Mouse (Mus musculus) gastrocnemius, postnatal 14 days (tissue): Measurements from ENCODE around the gene Zcrb1. TPM values are rescaled to one million over a fixed set of nuclear protein-coding genes. Genes with fewer than 3 reads are reported as not detected.

Source experiments
- DNase-seq: peaks from one replicate; pipeline ENCODE4 v3.0.0; 2021; ENCODE audit warnings: mixed read lengths
- intact Hi-C: fragments of 180-260 bp; cut with DNase I; formaldehyde crosslinking; loops from one replicate; pipeline ENCODE4 v1.15.1; 2025; ENCODE audit warnings: low total_unique reads
- long read RNA-seq, 2 experiments: library from polyadenylated mRNA; stranded (forward); transcript quantifications; one replicate each; pipeline ENCODE4 v2.0.0; 2021
- total RNA-seq, 2 experiments: library from RNA; stranded (reverse); gene quantifications; 2 replicates each; pipeline ENCODE4 v1.2.3; 2021

Zcrb1 gene
- 10 to 100 TPM; 67.7 to 72.1 TPM for total RNA-seq
- long read RNA-seq, experiment 1, transcript Zcrb1-201 (8 exons, 877 nt), result major isoform, 62 of 77 reads
- long read RNA-seq, experiment 1, partial matches to known transcripts, result 0 of 77 reads
- long read RNA-seq, experiment 1, other reads (novel, unspliced or antisense), result 10 of 77 reads
- long read RNA-seq, experiment 2, transcript Zcrb1-201 (8 exons, 877 nt), result major isoform, 69 of 92 reads
- long read RNA-seq, experiment 2, partial matches to known transcripts, result 3 of 92 reads
- long read RNA-seq, experiment 2, other reads (novel, unspliced or antisense), result 18 of 92 reads

GRCm38 (mm10) chr15:93397826-93398698 is at the start of gene Zcrb1, which contains the start of gene Pphln1:
Zcrb1 (minus strand) TSS chr15:93398334.
Pphln1 (plus strand) TSS chr15:93398350.
- peak; percentile 82 for DNase-seq
- intact Hi-C loops, result no loop called here

- DNase-seq, result no peak
- intact Hi-C loops, result no loop called here
These were observed 45.5 kb upstream of the Zcrb1 start for GRCm38 (mm10) chr15:93443676-93444075.

GRCm38 (mm10) chr15:93442271-93442670 is 44.1 kb upstream of the Zcrb1 start:
- intact Hi-C loops, result no loop called here
- DNase-seq, result no peak

- peak; percentile 40 for DNase-seq
- intact Hi-C loops, result loop anchor here (2.0 to 10.0 kb wide), 2 partner anchors 136 to 174 kb away; no protein-coding TSS in a partner anchor
These were observed 40.5 kb upstream of the Zcrb1 start for GRCm38 (mm10) chr15:93438663-93439062.

- intact Hi-C loops, result loop anchor here (10.0 kb wide), 1 partner anchor 139 kb away; no protein-coding TSS in a partner anchor
- DNase-seq, result no peak
These were observed 37.9 kb upstream of the Zcrb1 start for GRCm38 (mm10) chr15:93435998-93436397.

- no peak for DNase-seq
- intact Hi-C loops, result loop anchor here (10.0 kb wide), 1 partner anchor 141 kb away; no protein-coding TSS in a partner anchor
These were observed 35.7 kb upstream of the Zcrb1 start for GRCm38 (mm10) chr15:93433811-93434210.

GRCm38 (mm10) chr15:93422537-93422936 is 24.4 kb upstream of the Zcrb1 start:
- no peak for DNase-seq
- intact Hi-C loops, result no loop called here

GRCm38 (mm10) chr15:93420596-93420995 is 22.5 kb upstream of the Zcrb1 start:
- DNase-seq, result no peak
- intact Hi-C loops, result no loop called here

GRCm38 (mm10) chr15:93416300-93416699 is 18.2 kb upstream of the Zcrb1 start:
- DNase-seq, result no peak
- intact Hi-C loops, result no loop called here

GRCm38 (mm10) chr15:93414456-93414855 is 16.3 kb upstream of the Zcrb1 start:
- DNase-seq, result no peak
- intact Hi-C loops, result no loop called here

GRCm38 (mm10) chr15:93412445-93412844 is 14.3 kb upstream of the Zcrb1 start:
- intact Hi-C loops, result no loop called here
- no peak for DNase-seq

GRCm38 (mm10) chr15:93406492-93406891 is 8.4 kb upstream of the Zcrb1 start:
- intact Hi-C loops, result no loop called here
- no peak for DNase-seq

- intact Hi-C loops, result no loop called here
- DNase-seq, result no peak
These were observed 7.4 kb upstream of the Zcrb1 start for GRCm38 (mm10) chr15:93405446-93405986.

- no peak for DNase-seq
- intact Hi-C loops, result no loop called here
These were observed 6.7 kb upstream of the Zcrb1 start for GRCm38 (mm10) chr15:93404849-93405248.

- intact Hi-C loops, result no loop called here
- DNase-seq, result no peak
These were observed 4.6 kb upstream of the Zcrb1 start for GRCm38 (mm10) chr15:93402730-93403129.

- intact Hi-C loops, result no loop called here
- no peak for DNase-seq
These were observed 3.3 kb upstream of the Zcrb1 start for GRCm38 (mm10) chr15:93401446-93401845.

GRCm38 (mm10) chr15:93398699-93399540 is 786 bp upstream of the Zcrb1 start:
- intact Hi-C loops, result no loop called here
- peak; percentile 8 for DNase-seq

- no peak for DNase-seq
- intact Hi-C loops, result no loop called here
These were observed 865 bp downstream of the Zcrb1 start for GRCm38 (mm10) chr15:93397269-93397668.

- intact Hi-C loops, result no loop called here
- no peak for DNase-seq
These were observed 16.8 kb downstream of the Zcrb1 start for GRCm38 (mm10) chr15:93381337-93381736.
